Mouse (Mus musculus) myocyte (in vitro differentiated cells): ENCODE data around the gene Rnd2.
"Not testable (repeated sequence)": the region's sequence is repeated elsewhere in the genome, so short reads cannot be mapped to it uniquely, and the experiment has no call there.

Source experiments
- E2F4 ChIP-seq: IDR thresholded peaks from one replicate; pipeline ENCODE4 v1.6.1; 2011; ENCODE audit warnings: mild to moderate bottlenecking, control low read depth, moderate library complexity; ENCODE audit not compliant: insufficient read depth
- MAX ChIP-seq: IDR thresholded peaks from one replicate; pipeline ENCODE4 v1.6.1; 2011; ENCODE audit warnings: low read depth, mild to moderate bottlenecking, control low read depth
- POLR2A ChIP-seq: IDR thresholded peaks from one replicate; pipeline ENCODE4 v1.6.1; 2011; ENCODE audit warnings: low read depth, mild to moderate bottlenecking, control low read depth, moderate library complexity; ENCODE audit not compliant: insufficient read length
- POLR2AphosphoS2 ChIP-seq: IDR thresholded peaks from one replicate; pipeline ENCODE4 v1.6.1; 2011; ENCODE audit warnings: low read depth, control low read depth; ENCODE audit not compliant: insufficient read length
- TCF12 ChIP-seq: IDR thresholded peaks from one replicate; pipeline ENCODE4 v1.6.1; 2011; ENCODE audit warnings: mild to moderate bottlenecking, control low read depth; ENCODE audit not compliant: poor library complexity, insufficient read depth, severe bottlenecking

DNA sequence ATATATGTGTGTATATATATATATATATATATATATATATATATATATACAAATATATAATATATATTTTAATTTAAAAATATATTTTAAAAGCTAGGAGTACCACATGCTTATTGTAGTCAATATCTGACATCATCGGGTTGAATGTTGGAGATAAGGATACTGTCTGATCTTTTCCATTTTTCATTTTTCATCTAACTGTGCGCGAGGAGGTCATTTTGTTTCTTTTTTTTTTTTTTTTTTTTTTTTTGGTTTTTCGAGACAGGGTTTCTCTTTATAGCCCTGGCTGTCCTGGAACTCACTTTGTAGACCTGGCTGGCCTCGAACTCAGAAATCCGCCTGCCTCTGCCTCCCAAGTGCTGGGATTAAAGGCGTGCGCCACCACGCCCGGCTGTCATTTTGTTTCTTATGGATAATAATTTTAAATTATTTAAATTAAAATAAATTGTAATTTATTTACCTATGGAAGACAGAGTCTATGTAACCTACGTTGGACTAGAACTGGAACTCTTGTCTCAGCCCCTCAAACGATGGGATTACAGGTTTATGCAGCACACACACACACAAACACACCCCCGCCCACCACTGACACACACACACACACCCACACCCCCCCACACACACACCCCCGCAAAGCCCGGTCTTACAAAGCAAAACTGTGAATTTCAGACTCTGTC is 23.2 kb upstream of the Rnd2 start:
- TF ChIP-seq POLR2A, MAX, POLR2AphosphoS2, E2F4, TCF12: not testable (repeated sequence)
